Mouse (Mus musculus): ENCODE data around the gene Osbpl7. TPM values are rescaled to one million over a fixed set of nuclear protein-coding genes. Genes with fewer than 3 reads are reported as not detected.
A peak's percentile ranks its signal among the peaks of the same experiment; 100 is the strongest.

Osbpl7 gene
- polyA plus RNA-seq, 1 experiment: 9.1 TPM

DNA sequence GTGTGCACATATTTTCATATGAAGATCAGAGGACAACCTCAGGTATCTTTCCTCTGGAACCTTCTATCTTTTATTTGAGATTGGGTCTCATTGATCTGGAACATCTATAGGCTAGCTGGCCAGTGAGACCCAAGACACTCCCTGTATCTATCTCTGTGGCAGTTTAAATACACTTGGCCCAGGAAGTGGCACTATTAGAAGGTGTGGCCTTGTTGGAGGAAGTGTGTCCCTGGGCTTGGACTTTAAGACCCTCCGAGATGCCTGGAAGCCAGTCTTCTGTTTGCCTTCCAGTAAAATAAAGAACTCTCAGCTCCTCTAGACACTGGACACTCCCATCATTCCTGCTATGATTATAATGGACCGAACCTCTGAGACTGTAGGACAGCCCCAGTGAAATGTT, 19.3 kb downstream of the Osbpl7 start:
- no peaks in the 10 kb centered on the region for H3K27me3 ChIP-seq (ENCODE audit: control insufficient read depth, insufficient read depth, low read length, poor library complexity, severe bottlenecking)

GRCm38 (mm10) chr11:97071129-97071528, 20.7 kb downstream of the Osbpl7 start:
- Histone ChIP-seq H3K4me3 (ENCODE audit: low read depth, low read length) (no peak overlapping the region), H3K9ac (ENCODE audit: low read depth, poor library complexity, severe bottlenecking) (no peak overlapping the region), H3K36me3 (ENCODE audit: control insufficient read depth, insufficient read depth, low read length, poor library complexity, severe bottlenecking) (no peaks in the 10 kb centered on the region), H3K27ac (ENCODE audit: insufficient read depth, low read length) (no peak overlapping the region), H3K9me3 (replicated peaks; ENCODE audit: control insufficient read depth, insufficient read depth, low read length, poor library complexity, severe bottlenecking) (no peaks in the 10 kb centered on the region), H3K4me1 (ENCODE audit: control insufficient read depth, insufficient read depth, low read length) (no peaks in the 10 kb centered on the region), H3K27me3 (ENCODE audit: control insufficient read depth, insufficient read depth, low read length, poor library complexity, severe bottlenecking) (no peaks in the 10 kb centered on the region)
- no peak for TF ChIP-seq POLR2A (IDR thresholded peaks at IDR 0.05; ENCODE audit: insufficient read depth, low read length)
- TF ChIP-seq CTCF (IDR thresholded peaks at IDR 0.05; ENCODE audit: low read depth, low read length): no peak
- TF ChIP-seq EP300 (IDR thresholded peaks at IDR 0.05; ENCODE audit: insufficient read depth, low read depth, low read length): no peak

More for the DNA sequence above, 19.3 kb downstream of the Osbpl7 start:
- H3K9ac ChIP-seq (ENCODE audit: low read depth, poor library complexity, severe bottlenecking): no peak overlapping the region
- no peaks in the 10 kb centered on the region for H3K36me3 ChIP-seq (ENCODE audit: control insufficient read depth, insufficient read depth, low read length, poor library complexity, severe bottlenecking)
- no peak overlapping the region for H3K4me3 ChIP-seq (ENCODE audit: low read depth, low read length)
- H3K9me3 ChIP-seq (replicated peaks; ENCODE audit: control insufficient read depth, insufficient read depth, low read length, poor library complexity, severe bottlenecking): no peaks in the 10 kb centered on the region
- no peak for TF ChIP-seq CTCF (IDR thresholded peaks at IDR 0.05; ENCODE audit: low read depth, low read length)
- TF ChIP-seq EP300 (IDR thresholded peaks at IDR 0.05; ENCODE audit: insufficient read depth, low read depth, low read length): no peak
- TF ChIP-seq POLR2A (IDR thresholded peaks at IDR 0.05; ENCODE audit: insufficient read depth, low read length): no peak
- peaks cover 3% of the 10 kb centered on the region for H3K4me1 ChIP-seq (ENCODE audit: control insufficient read depth, insufficient read depth, low read length)
- no peak overlapping the region for H3K27ac ChIP-seq (ENCODE audit: insufficient read depth, low read length)

DNA sequence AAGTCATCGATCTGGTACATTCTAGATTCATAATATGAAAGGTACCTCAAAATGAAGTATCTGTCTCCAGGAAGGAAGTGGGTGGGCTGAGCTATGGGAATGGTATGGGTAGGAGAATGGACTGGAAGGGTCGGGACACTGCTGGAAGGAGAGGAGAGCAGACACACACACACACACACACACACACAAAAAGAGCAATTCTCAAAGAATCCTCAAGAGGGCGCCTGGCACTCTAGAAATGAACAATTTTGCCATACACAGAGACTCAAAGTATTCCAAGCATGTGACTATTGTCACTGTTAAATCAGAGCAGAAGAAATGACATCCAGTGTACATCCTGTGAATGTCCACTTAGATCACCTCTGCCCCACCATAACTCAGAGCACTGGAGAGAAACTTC, 22.1 kb downstream of the Osbpl7 start:
- TF ChIP-seq CTCF (IDR thresholded peaks at IDR 0.05; ENCODE audit: low read depth, low read length): peak; percentile 20
- no peak for TF ChIP-seq EP300 (IDR thresholded peaks at IDR 0.05; ENCODE audit: insufficient read depth, low read depth, low read length)
- no peaks in the 10 kb centered on the region for H3K4me1 ChIP-seq (ENCODE audit: control insufficient read depth, insufficient read depth, low read length)
- H3K27ac ChIP-seq (ENCODE audit: insufficient read depth, low read length): no peak overlapping the region
- no peaks in the 10 kb centered on the region for H3K27me3 ChIP-seq (ENCODE audit: control insufficient read depth, insufficient read depth, low read length, poor library complexity, severe bottlenecking)
- no peaks in the 10 kb centered on the region for H3K9me3 ChIP-seq (replicated peaks; ENCODE audit: control insufficient read depth, insufficient read depth, low read length, poor library complexity, severe bottlenecking)
- no peaks in the 10 kb centered on the region for H3K36me3 ChIP-seq (ENCODE audit: control insufficient read depth, insufficient read depth, low read length, poor library complexity, severe bottlenecking)
- no peak overlapping the region for H3K4me3 ChIP-seq (ENCODE audit: low read depth, low read length)
- no peak overlapping the region for H3K9ac ChIP-seq (ENCODE audit: low read depth, poor library complexity, severe bottlenecking)

DNA sequence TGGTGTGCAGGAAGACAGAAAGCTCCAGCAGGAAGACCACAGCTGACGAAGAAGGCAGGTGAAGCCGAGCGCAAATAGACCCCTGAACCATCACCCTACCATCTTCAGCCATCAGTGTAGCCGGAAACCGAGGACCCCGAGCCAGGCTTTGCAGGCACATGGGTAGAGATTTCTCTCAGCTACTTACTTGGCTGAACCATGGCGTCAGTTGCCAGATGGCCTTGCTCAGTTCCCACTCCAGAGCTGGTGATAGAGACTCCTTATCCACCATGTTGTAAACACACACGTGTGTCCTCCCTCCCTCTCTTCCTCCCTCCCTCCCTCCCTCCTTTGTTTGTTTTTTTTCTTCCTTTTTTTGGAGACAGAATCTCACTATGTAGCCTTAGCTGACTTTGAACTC, 23.8 kb downstream of the Osbpl7 start:
- no peaks in the 10 kb centered on the region for H3K4me1 ChIP-seq (ENCODE audit: control insufficient read depth, insufficient read depth, low read length)
- H3K4me3 ChIP-seq (ENCODE audit: low read depth, low read length): no peak overlapping the region
- H3K9ac ChIP-seq (ENCODE audit: low read depth, poor library complexity, severe bottlenecking): no peak overlapping the region
- H3K36me3 ChIP-seq (ENCODE audit: control insufficient read depth, insufficient read depth, low read length, poor library complexity, severe bottlenecking): no peaks in the 10 kb centered on the region
- no peak overlapping the region for H3K27ac ChIP-seq (ENCODE audit: insufficient read depth, low read length)
- no peak for TF ChIP-seq EP300 (IDR thresholded peaks at IDR 0.05; ENCODE audit: insufficient read depth, low read depth, low read length)
- TF ChIP-seq POLR2A (IDR thresholded peaks at IDR 0.05; ENCODE audit: insufficient read depth, low read length): no peak
- no peak for TF ChIP-seq CTCF (IDR thresholded peaks at IDR 0.05; ENCODE audit: low read depth, low read length)
- H3K27me3 ChIP-seq (ENCODE audit: control insufficient read depth, insufficient read depth, low read length, poor library complexity, severe bottlenecking): no peaks in the 10 kb centered on the region
- H3K9me3 ChIP-seq (replicated peaks; ENCODE audit: control insufficient read depth, insufficient read depth, low read length, poor library complexity, severe bottlenecking): no peaks in the 10 kb centered on the region

DNA sequence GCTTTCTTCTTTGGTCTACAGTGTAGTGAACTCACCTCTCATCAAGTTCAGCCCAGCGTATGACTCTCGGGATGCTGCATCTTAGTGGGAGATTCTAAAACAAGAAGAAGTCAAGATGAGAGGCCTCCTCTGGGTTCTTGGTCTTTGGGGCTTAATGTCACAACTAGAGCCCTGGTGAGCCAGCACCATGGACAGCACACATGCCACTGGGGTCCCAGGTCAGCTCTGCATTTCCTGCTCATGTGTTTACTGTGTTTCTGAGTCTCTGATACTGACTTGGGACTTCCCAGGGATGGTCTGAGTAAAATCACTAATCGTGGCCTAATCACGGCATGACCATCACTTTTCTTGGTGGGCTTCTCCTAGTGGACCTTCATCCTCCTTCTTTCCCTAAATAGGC, 28.3 kb downstream of the Osbpl7 start:
- no peak overlapping the region for H3K27ac ChIP-seq (ENCODE audit: insufficient read depth, low read length)
- TF ChIP-seq EP300 (IDR thresholded peaks at IDR 0.05; ENCODE audit: insufficient read depth, low read depth, low read length) (no peak), CTCF (IDR thresholded peaks at IDR 0.05; ENCODE audit: low read depth, low read length) (no peak), POLR2A (IDR thresholded peaks at IDR 0.05; ENCODE audit: insufficient read depth, low read length) (no peak)

GRCm38 (mm10) chr11:97080291-97080690, 29.9 kb downstream of the Osbpl7 start:
- Histone ChIP-seq H3K27ac (ENCODE audit: insufficient read depth, low read length) (no peak overlapping the region), H3K36me3 (ENCODE audit: control insufficient read depth, insufficient read depth, low read length, poor library complexity, severe bottlenecking) (no peaks in the 10 kb centered on the region), H3K9ac (ENCODE audit: low read depth, poor library complexity, severe bottlenecking) (no peak overlapping the region), H3K9me3 (replicated peaks; ENCODE audit: control insufficient read depth, insufficient read depth, low read length, poor library complexity, severe bottlenecking) (no peaks in the 10 kb centered on the region), H3K4me1 (ENCODE audit: control insufficient read depth, insufficient read depth, low read length) (peaks cover 2% of the 10 kb centered on the region), H3K4me3 (ENCODE audit: low read depth, low read length) (no peak overlapping the region), H3K27me3 (ENCODE audit: control insufficient read depth, insufficient read depth, low read length, poor library complexity, severe bottlenecking) (no peaks in the 10 kb centered on the region)
- no peak for TF ChIP-seq POLR2A (IDR thresholded peaks at IDR 0.05; ENCODE audit: insufficient read depth, low read length)
- no peak for TF ChIP-seq EP300 (IDR thresholded peaks at IDR 0.05; ENCODE audit: insufficient read depth, low read depth, low read length)
- TF ChIP-seq CTCF (IDR thresholded peaks at IDR 0.05; ENCODE audit: low read depth, low read length): no peak

More for the DNA sequence above, 28.3 kb downstream of the Osbpl7 start:
- Histone ChIP-seq H3K9ac (ENCODE audit: low read depth, poor library complexity, severe bottlenecking) (no peak overlapping the region), H3K9me3 (replicated peaks; ENCODE audit: control insufficient read depth, insufficient read depth, low read length, poor library complexity, severe bottlenecking) (no peaks in the 10 kb centered on the region), H3K36me3 (ENCODE audit: control insufficient read depth, insufficient read depth, low read length, poor library complexity, severe bottlenecking) (no peaks in the 10 kb centered on the region), H3K4me3 (ENCODE audit: low read depth, low read length) (no peak overlapping the region), H3K27me3 (ENCODE audit: control insufficient read depth, insufficient read depth, low read length, poor library complexity, severe bottlenecking) (no peaks in the 10 kb centered on the region), H3K4me1 (ENCODE audit: control insufficient read depth, insufficient read depth, low read length) (no peaks in the 10 kb centered on the region)
